Mouse (Mus musculus): ENCODE results near the gene Slamf1. TPM values are rescaled to one million over a fixed set of nuclear protein-coding genes. Genes with fewer than 3 reads are reported as not detected.

Slamf1 gene
- total and polyA plus RNA-seq, 2 experiments from 2014 or later, result 0.15 to 0.19 TPM

GRCm38 (mm10) chr1:171815545-171816439 is 48.9 kb downstream of the Slamf1 start:
- Histone ChIP-seq H3K27ac (ENCODE audit: low read depth, low read length) (no peak overlapping the region), H3K9ac (no peak overlapping the region), H3K27me3 (ENCODE audit: insufficient read depth, low read length) (no peaks in the 10 kb centered on the region), H3K4me1 (ENCODE audit: insufficient read depth) (no peaks in the 10 kb centered on the region), H3K9me3 (ENCODE audit: low read length) (no peaks in the 10 kb centered on the region), H3K36me3 (ENCODE audit: insufficient read depth) (no peaks in the 10 kb centered on the region), H3K4me2 (ENCODE audit: low read depth) (no peak overlapping the region), H3K4me3 (ENCODE audit: low read depth, low read length) (no peak overlapping the region)
- peak; percentile 95 for TF ChIP-seq CTCF (IDR thresholded peaks at IDR 0.05; ENCODE audit: low read depth)
- 12% methylated on average over 8 of the region's 8 CpGs for WGBS
- peak; percentile 84 for DNase-seq
- peak; percentile 99 for ATAC-seq

DNA sequence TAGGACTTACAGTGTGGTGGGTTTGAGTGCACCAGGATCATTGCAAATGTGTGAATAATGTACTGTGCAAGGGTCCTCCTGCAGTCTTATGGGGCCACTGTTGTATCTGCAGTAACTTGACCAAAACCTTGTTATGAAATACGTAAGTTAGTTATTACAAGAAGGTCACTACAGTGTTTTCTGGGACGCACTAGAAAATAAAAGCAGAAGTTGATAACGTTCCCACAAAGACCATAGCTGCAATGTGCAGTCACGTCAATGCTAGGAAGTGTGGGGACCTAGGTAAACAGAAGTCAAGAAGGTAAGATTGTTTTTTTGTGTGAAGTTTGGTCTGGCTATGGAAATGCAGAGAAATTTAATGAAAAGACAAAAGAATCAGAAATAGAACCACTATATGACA is 50.1 kb downstream of the Slamf1 start:
- H3K36me3 ChIP-seq (ENCODE audit: insufficient read depth), result no peaks in the 10 kb centered on the region
- no peaks in the 10 kb centered on the region for H3K4me1 ChIP-seq (ENCODE audit: insufficient read depth)
- TF ChIP-seq CTCF (IDR thresholded peaks at IDR 0.05; ENCODE audit: low read depth), result no peak
- 92% methylated on average over 4 of the region's 4 CpGs for WGBS
- no peaks in the 10 kb centered on the region for H3K27me3 ChIP-seq (ENCODE audit: insufficient read depth, low read length)
- DNase-seq (no peak), ATAC-seq (no peak)
- H3K9me3 ChIP-seq (ENCODE audit: low read length), result no peaks in the 10 kb centered on the region
- no peak overlapping the region for H3K4me3 ChIP-seq (ENCODE audit: low read depth, low read length)
- no peak overlapping the region for H3K9ac ChIP-seq
- H3K4me2 ChIP-seq (ENCODE audit: low read depth), result no peak overlapping the region
- H3K27ac ChIP-seq (ENCODE audit: low read depth, low read length), result no peak overlapping the region

DNA sequence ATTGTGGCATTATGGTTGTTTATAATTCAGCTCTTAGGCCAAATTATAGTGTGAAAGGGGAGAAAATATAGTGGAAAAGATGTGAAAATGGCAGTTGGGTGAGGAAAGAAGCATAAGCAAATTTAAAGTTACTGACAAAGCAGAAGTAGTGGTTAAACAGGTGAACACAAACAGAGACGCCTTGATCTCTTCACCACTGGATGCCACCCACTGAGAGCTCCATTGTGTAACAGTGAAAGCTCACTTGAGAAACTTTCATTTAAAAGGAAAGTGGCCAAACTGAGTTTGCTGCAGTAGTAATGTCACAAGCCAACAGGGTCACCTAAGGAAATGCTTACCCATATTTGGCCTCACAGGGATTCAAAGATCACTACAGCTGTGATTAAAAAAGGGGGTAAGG is 54.4 kb downstream of the Slamf1 start:
- ATAC-seq, result no peak
- Histone ChIP-seq H3K9ac (no peak overlapping the region), H3K4me1 (ENCODE audit: insufficient read depth) (no peaks in the 10 kb centered on the region), H3K36me3 (ENCODE audit: insufficient read depth) (no peaks in the 10 kb centered on the region), H3K9me3 (ENCODE audit: low read length) (no peaks in the 10 kb centered on the region), H3K27me3 (ENCODE audit: insufficient read depth, low read length) (no peaks in the 10 kb centered on the region), H3K27ac (ENCODE audit: low read depth, low read length) (no peak overlapping the region), H3K4me3 (ENCODE audit: low read depth, low read length) (no peak overlapping the region), H3K4me2 (ENCODE audit: low read depth) (no peak overlapping the region)
- 18% methylated on average over 1 of the region's 1 CpGs for WGBS
- TF ChIP-seq CTCF (IDR thresholded peaks at IDR 0.05; ENCODE audit: low read depth), result no peak
- no peak for DNase-seq

GRCm38 (mm10) chr1:171825462-171825861 is 58.5 kb downstream of the Slamf1 start:
- ATAC-seq (no peak), DNase-seq (no peak)
- no peak overlapping the region for H3K9ac ChIP-seq
- H3K4me1 ChIP-seq (ENCODE audit: insufficient read depth), result no peaks in the 10 kb centered on the region
- H3K4me2 ChIP-seq (ENCODE audit: low read depth), result no peak overlapping the region
- 26% methylated on average over 4 of the region's 4 CpGs for WGBS
- no peaks in the 10 kb centered on the region for H3K27me3 ChIP-seq (ENCODE audit: insufficient read depth, low read length)
- no peak overlapping the region for H3K4me3 ChIP-seq (ENCODE audit: low read depth, low read length)
- H3K9me3 ChIP-seq (ENCODE audit: low read length), result no peaks in the 10 kb centered on the region
- no peaks in the 10 kb centered on the region for H3K36me3 ChIP-seq (ENCODE audit: insufficient read depth)
- H3K27ac ChIP-seq (ENCODE audit: low read depth, low read length), result no peak overlapping the region
- peak; percentile 42 for TF ChIP-seq CTCF (IDR thresholded peaks at IDR 0.05; ENCODE audit: low read depth)

DNA sequence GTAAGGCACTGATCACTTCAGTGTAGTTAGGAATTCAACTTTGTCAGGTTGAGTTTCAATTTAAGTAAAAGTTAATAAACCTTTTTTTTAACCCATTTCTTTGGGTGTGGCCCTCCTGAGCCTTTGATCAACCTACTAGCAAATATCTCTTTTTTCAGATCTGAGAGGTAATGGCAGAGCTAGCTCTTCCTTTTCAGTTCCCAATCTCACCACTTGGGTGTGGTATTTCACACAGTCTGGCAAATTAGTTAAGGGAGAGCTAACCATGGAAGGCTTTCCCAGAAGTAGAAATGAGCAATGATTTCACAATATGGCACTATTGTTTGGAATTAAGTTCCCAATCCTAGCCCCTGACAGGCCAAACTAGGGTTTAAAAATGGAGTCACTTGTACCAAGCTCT is 59.2 kb downstream of the Slamf1 start:
- Histone ChIP-seq H3K4me2 (ENCODE audit: low read depth) (no peak overlapping the region), H3K4me3 (ENCODE audit: low read depth, low read length) (no peak overlapping the region), H3K9me3 (ENCODE audit: low read length) (no peaks in the 10 kb centered on the region), H3K4me1 (ENCODE audit: insufficient read depth) (no peaks in the 10 kb centered on the region), H3K36me3 (ENCODE audit: insufficient read depth) (no peaks in the 10 kb centered on the region), H3K27ac (ENCODE audit: low read depth, low read length) (no peak overlapping the region), H3K9ac (no peak overlapping the region), H3K27me3 (ENCODE audit: insufficient read depth, low read length) (no peaks in the 10 kb centered on the region)
- DNase-seq, result peak; percentile 61
- peak; percentile 79 for ATAC-seq
- TF ChIP-seq CTCF (IDR thresholded peaks at IDR 0.05; ENCODE audit: low read depth), result peak; percentile 77

DNA sequence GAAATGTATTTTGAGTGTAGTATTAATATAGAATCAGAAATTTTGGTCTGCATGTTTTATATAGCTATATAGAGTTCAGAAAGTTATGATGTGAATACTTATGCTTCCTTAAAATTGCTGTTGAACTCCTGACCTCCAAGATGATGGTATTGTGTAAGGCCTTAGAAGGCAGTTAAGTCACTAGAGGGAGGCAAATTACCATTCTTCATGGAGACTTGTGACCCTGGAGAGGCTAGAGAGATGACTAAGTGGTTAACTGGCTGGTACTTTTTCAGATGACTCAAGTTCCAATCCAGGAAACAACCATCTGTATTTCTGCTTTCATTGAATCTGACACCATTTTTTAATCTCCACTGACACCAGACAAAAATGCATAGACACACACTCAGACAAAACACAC is 60.7 kb downstream of the Slamf1 start:
- Histone ChIP-seq H3K9me3 (ENCODE audit: low read length) (no peaks in the 10 kb centered on the region), H3K4me2 (ENCODE audit: low read depth) (no peak overlapping the region), H3K36me3 (ENCODE audit: insufficient read depth) (no peaks in the 10 kb centered on the region), H3K27ac (ENCODE audit: low read depth, low read length) (no peak overlapping the region), H3K9ac (no peak overlapping the region), H3K4me1 (ENCODE audit: insufficient read depth) (no peaks in the 10 kb centered on the region), H3K27me3 (ENCODE audit: insufficient read depth, low read length) (no peaks in the 10 kb centered on the region), H3K4me3 (ENCODE audit: low read depth, low read length) (no peak overlapping the region)
- DNase-seq (no peak), ATAC-seq (no peak)
- TF ChIP-seq CTCF (IDR thresholded peaks at IDR 0.05; ENCODE audit: low read depth), result no peak

DNA sequence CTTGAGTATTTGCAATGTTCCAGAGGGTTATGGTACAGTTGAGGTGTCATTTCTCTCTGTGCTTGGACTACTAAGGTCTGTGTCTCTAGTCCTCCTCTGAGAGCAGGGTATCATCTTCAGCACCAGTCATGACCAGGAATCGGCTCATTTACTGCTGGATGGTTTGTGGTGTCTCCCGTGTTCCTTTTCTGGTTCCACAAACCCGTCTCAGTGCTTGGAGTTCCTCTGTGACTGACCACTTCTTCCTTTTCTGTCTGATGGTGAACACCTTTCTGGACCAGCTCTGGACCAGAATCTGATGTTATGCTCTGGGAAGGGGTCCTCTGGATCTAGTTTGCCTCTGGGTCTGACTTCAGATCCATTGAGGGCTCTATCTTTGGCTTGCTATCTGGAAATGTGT is 72.6 kb downstream of the Slamf1 start, which contains the start of gene Cd84:
TSS of gene Cd84 (plus strand) at position 210 of the 400 bp plus-strand sequence.
- Histone ChIP-seq H3K9ac (no peak within 1 kb of the TSS), H3K4me2 (ENCODE audit: low read depth) (no peak within 1 kb of the TSS), H3K27me3 (ENCODE audit: insufficient read depth, low read length) (no peaks in the 10 kb centered on the region), H3K36me3 (ENCODE audit: insufficient read depth) (no peaks in the 10 kb centered on the region), H3K27ac (ENCODE audit: low read depth, low read length) (no peak within 1 kb of the TSS), H3K4me3 (ENCODE audit: low read depth, low read length) (no peak within 1 kb of the TSS), H3K4me1 (ENCODE audit: insufficient read depth) (no peaks in the 10 kb centered on the region), H3K9me3 (ENCODE audit: low read length) (no peaks in the 10 kb centered on the region)
- WGBS, result 85% methylated on average over 3 of the region's 3 CpGs
- TF ChIP-seq CTCF (IDR thresholded peaks at IDR 0.05; ENCODE audit: low read depth), result no peak
- no peak for DNase-seq
- no peak for ATAC-seq
